Mouse (Mus musculus): Measurements from ENCODE around the gene Coro1a. TPM values are rescaled to one million over a fixed set of nuclear protein-coding genes. Genes with fewer than 3 reads are reported as not detected.

The Coro1a gene
- total RNA-seq, 2 experiments from 2014 or later = 409 to 497 TPM

Other genes starting within 250 kb of the Coro1a start
- 0.62 TPM in 1 of 2 replicates, not detected in the other for gene Atp2a1, start 244.7 kb downstream of the Coro1a start, total RNA-seq (2014; fragmentation: Nextera tagmentation)
- not detected in 2 replicates for gene Atp2a1, start 244.7 kb downstream of the Coro1a start, total RNA-seq (2017)
- gene Sh2b1, start 232.4 kb downstream of the Coro1a start, total RNA-seq (2014; fragmentation: Nextera tagmentation) = 35.9 and 58.3 TPM in 2 replicates
- gene Sh2b1, start 232.4 kb downstream of the Coro1a start, total RNA-seq (2017) = 15.6 and 17.3 TPM in 2 replicates
- 85.3 and 101 TPM in 2 replicates for gene Tufm, start 220.4 kb downstream of the Coro1a start, total RNA-seq (2014; fragmentation: Nextera tagmentation)
- 75.5 and 86.7 TPM in 2 replicates for gene Tufm, start 220.4 kb downstream of the Coro1a start, total RNA-seq (2017)
- 102 and 130 TPM in 2 replicates for gene Atxn2l, start 204.3 kb downstream of the Coro1a start, total RNA-seq (2014; fragmentation: Nextera tagmentation)
- gene Atxn2l, start 204.3 kb downstream of the Coro1a start, total RNA-seq (2017) = 27.4 and 28.9 TPM in 2 replicates
- 188 and 206 TPM in 2 replicates for gene Eif3c, start 141.4 kb downstream of the Coro1a start, total RNA-seq (2014; fragmentation: Nextera tagmentation)
- 229 and 239 TPM in 2 replicates for gene Eif3c, start 141.4 kb downstream of the Coro1a start, total RNA-seq (2017)
- gene Apobr, start 122.8 kb downstream of the Coro1a start, total RNA-seq (2014; fragmentation: Nextera tagmentation) = 2.1 and 3.9 TPM in 2 replicates
- gene Apobr, start 122.8 kb downstream of the Coro1a start, total RNA-seq (2017) = 4.2 and 6.2 TPM in 2 replicates
- gene Cln3, start 122.0 kb downstream of the Coro1a start, total RNA-seq (2014; fragmentation: Nextera tagmentation) = 37.7 and 61.7 TPM in 2 replicates
- gene Cln3, start 122.0 kb downstream of the Coro1a start, total RNA-seq (2017) = 9.6 and 16.3 TPM in 2 replicates
- gene Il27, start 112.8 kb downstream of the Coro1a start, total RNA-seq (2014; fragmentation: Nextera tagmentation) = 1.3 TPM in 1 of 2 replicates, not detected in the other
- gene Il27, start 112.8 kb downstream of the Coro1a start, total RNA-seq (2017) = 1.2 TPM in 1 of 2 replicates, not detected in the other
- 0.92 and 1.3 TPM in 2 replicates for gene Nupr1, start 76.9 kb downstream of the Coro1a start, total RNA-seq (2014; fragmentation: Nextera tagmentation)
- 1.7 TPM in 1 of 2 replicates, not detected in the other for gene Nupr1, start 76.9 kb downstream of the Coro1a start, total RNA-seq (2017)
- 129 and 133 TPM in 2 replicates for gene Sgf29, start 58.5 kb downstream of the Coro1a start, total RNA-seq (2014; fragmentation: Nextera tagmentation)
- 53.3 and 79.1 TPM in 2 replicates for gene Sgf29, start 58.5 kb downstream of the Coro1a start, total RNA-seq (2017)
- 0.85 TPM in 1 of 2 replicates, not detected in the other for gene Sult1a1, start 31.4 kb downstream of the Coro1a start, total RNA-seq (2014; fragmentation: Nextera tagmentation)
- 0.56 and 1.6 TPM in 2 replicates for gene Sult1a1, start 31.4 kb downstream of the Coro1a start, total RNA-seq (2017)
- 151 and 195 TPM in 2 replicates for gene Bola2, start 12.4 kb downstream of the Coro1a start, total RNA-seq (2014; fragmentation: Nextera tagmentation)
- gene Bola2, start 12.4 kb downstream of the Coro1a start, total RNA-seq (2017) = 135 and 158 TPM in 2 replicates
- 9.3 and 13.3 TPM in 2 replicates for gene Slx1b, start 12.0 kb downstream of the Coro1a start, total RNA-seq (2014; fragmentation: Nextera tagmentation)
- gene Slx1b, start 12.0 kb downstream of the Coro1a start, total RNA-seq (2017) = 5.4 and 6.3 TPM in 2 replicates
- 90.7 and 111 TPM in 2 replicates for gene Mapk3, start 51.8 kb upstream of the Coro1a start, total RNA-seq (2014; fragmentation: Nextera tagmentation)
- gene Mapk3, start 51.8 kb upstream of the Coro1a start, total RNA-seq (2017) = 52.5 and 53.0 TPM in 2 replicates
- gene Gdpd3, start 58.5 kb upstream of the Coro1a start, total RNA-seq (2014; fragmentation: Nextera tagmentation) = 13.0 and 27.7 TPM in 2 replicates
- 3.6 and 11.3 TPM in 2 replicates for gene Gdpd3, start 58.5 kb upstream of the Coro1a start, total RNA-seq (2017)
- gene Ypel3, start 69.2 kb upstream of the Coro1a start, total RNA-seq (2014; fragmentation: Nextera tagmentation) = 29.6 and 42.6 TPM in 2 replicates
- gene Ypel3, start 69.2 kb upstream of the Coro1a start, total RNA-seq (2017) = 16.2 and 17.4 TPM in 2 replicates
- gene Tbx6, start 73.7 kb upstream of the Coro1a start, total RNA-seq (2014; fragmentation: Nextera tagmentation) = 0.58 TPM in 1 of 2 replicates, not detected in the other
- gene Tbx6, start 73.7 kb upstream of the Coro1a start, total RNA-seq (2017) = not detected in 2 replicates
- gene Ppp4c, start 84.7 kb upstream of the Coro1a start, total RNA-seq (2014; fragmentation: Nextera tagmentation) = 160 and 219 TPM in 2 replicates
- 131 and 137 TPM in 2 replicates for gene Ppp4c, start 84.7 kb upstream of the Coro1a start, total RNA-seq (2017)
- gene Fam57b, start 89.9 kb upstream of the Coro1a start, total RNA-seq (2014; fragmentation: Nextera tagmentation) = not detected in 2 replicates
- not detected in 2 replicates for gene Fam57b, start 89.9 kb upstream of the Coro1a start, total RNA-seq (2017)
- not detected in 2 replicates for gene 4930451I11Rik, start 123.9 kb upstream of the Coro1a start, total RNA-seq (2014; fragmentation: Nextera tagmentation)
- gene 4930451I11Rik, start 123.9 kb upstream of the Coro1a start, total RNA-seq (2017) = not detected in 2 replicates
- not detected in 2 replicates for gene Doc2a, start 139.6 kb upstream of the Coro1a start, total RNA-seq (2014; fragmentation: Nextera tagmentation)
- gene Doc2a, start 139.6 kb upstream of the Coro1a start, total RNA-seq (2017) = 0.15 TPM in 1 of 2 replicates, not detected in the other
- 62.2 and 65.9 TPM in 2 replicates for gene Hirip3, start 154.2 kb upstream of the Coro1a start, total RNA-seq (2014; fragmentation: Nextera tagmentation)
- 168 and 171 TPM in 2 replicates for gene Hirip3, start 154.2 kb upstream of the Coro1a start, total RNA-seq (2017)
- 89.0 and 100 TPM in 2 replicates for gene Ino80e, start 154.6 kb upstream of the Coro1a start, total RNA-seq (2014; fragmentation: Nextera tagmentation)
- 23.4 and 35.3 TPM in 2 replicates for gene Ino80e, start 154.6 kb upstream of the Coro1a start, total RNA-seq (2017)
- gene Taok2, start 176.9 kb upstream of the Coro1a start, total RNA-seq (2014; fragmentation: Nextera tagmentation) = 28.0 and 45.8 TPM in 2 replicates
- gene Taok2, start 176.9 kb upstream of the Coro1a start, total RNA-seq (2017) = 29.9 and 35.6 TPM in 2 replicates
- gene Tmem219, start 215.1 kb upstream of the Coro1a start, total RNA-seq (2014; fragmentation: Nextera tagmentation) = 27.9 and 31.9 TPM in 2 replicates
- gene Tmem219, start 215.1 kb upstream of the Coro1a start, total RNA-seq (2017) = 20.0 and 26.5 TPM in 2 replicates
- 12.4 and 23.1 TPM in 2 replicates for gene Kctd13, start 221.1 kb upstream of the Coro1a start, total RNA-seq (2014; fragmentation: Nextera tagmentation)
- 9.7 and 10.3 TPM in 2 replicates for gene Kctd13, start 221.1 kb upstream of the Coro1a start, total RNA-seq (2017)
- not detected in 2 replicates for gene Asphd1, start 241.8 kb upstream of the Coro1a start, total RNA-seq (2014; fragmentation: Nextera tagmentation)
- not detected in 2 replicates for gene Asphd1, start 241.8 kb upstream of the Coro1a start, total RNA-seq (2017)
- 3.4 and 6.4 TPM in 2 replicates for gene Sez6l2, start 242.8 kb upstream of the Coro1a start, total RNA-seq (2014; fragmentation: Nextera tagmentation)
- 0.46 and 1.4 TPM in 2 replicates for gene Sez6l2, start 242.8 kb upstream of the Coro1a start, total RNA-seq (2017)

Measured in granulocyte monocyte progenitor cell, adult 5-6 weeks (primary cell).